Mouse (Mus musculus): ENCODE measurements at regions not wholly inside any gene's neighbourhood (a gene's known extent, or its start where the extent isn't known, plus 50 kb on each side); places are given as distances from the start of the nearest gene placed in this dataset.

GRCm38 (mm10) chr17:51477810-51478209 is 298.7 kb upstream of the Tbc1d5 start:
- TF ChIP-seq POLR2A (IDR thresholded peaks at IDR 0.05; ENCODE audit: low read depth, low read length), result no peak
- no peak for TF ChIP-seq CTCF (IDR thresholded peaks at IDR 0.05; ENCODE audit: extremely low read depth, insufficient read depth, insufficient read length, insufficient replicate concordance)
- Histone ChIP-seq H3K36me3 (ENCODE audit: control insufficient read depth, insufficient read depth, low read length) (no peaks in the 10 kb centered on the region), H3K4me1 (ENCODE audit: control insufficient read depth, insufficient read depth, insufficient read length) (no peaks in the 10 kb centered on the region), H3K4me3 (ENCODE audit: extremely low read depth, insufficient read depth, insufficient read length) (no peak overlapping the region), H3K27ac (ENCODE audit: insufficient read depth, low read length) (no peak overlapping the region), H3K27me3 (ENCODE audit: control insufficient read depth, insufficient read depth, low read length) (no peaks in the 10 kb centered on the region)
- no peak for DNase-seq (ENCODE audit: low read depth in 1 of 2, low spot score in 2 of 2)
- 91% methylated on average over 7 of the region's 7 CpGs for WGBS

- Histone ChIP-seq H3K4me3 (ENCODE audit: extremely low read depth, insufficient read depth, insufficient read length) (no peak overlapping the region), H3K27me3 (ENCODE audit: control insufficient read depth, insufficient read depth, low read length) (no peaks in the 10 kb centered on the region), H3K4me1 (ENCODE audit: control insufficient read depth, insufficient read depth, insufficient read length) (no peaks in the 10 kb centered on the region), H3K36me3 (ENCODE audit: control insufficient read depth, insufficient read depth, low read length) (no peaks in the 10 kb centered on the region), H3K27ac (ENCODE audit: insufficient read depth, low read length) (no peak overlapping the region)
- WGBS, result 83% methylated on average over 8 of the region's 8 CpGs
- DNase-seq (ENCODE audit: low read depth in 1 of 2, low spot score in 2 of 2), result no peak
- TF ChIP-seq CTCF (IDR thresholded peaks at IDR 0.05; ENCODE audit: extremely low read depth, insufficient read depth, insufficient read length, insufficient replicate concordance) (no peak), POLR2A (IDR thresholded peaks at IDR 0.05; ENCODE audit: low read depth, low read length) (no peak)
These were observed 298.3 kb upstream of the Tbc1d5 start for GRCm38 (mm10) chr17:51477404-51477803.

GRCm38 (mm10) chr17:51462137-51462880 is 283.2 kb upstream of the Tbc1d5 start:
- DNase-seq (ENCODE audit: low read depth in 1 of 2, low spot score in 2 of 2), result no peak

DNA sequence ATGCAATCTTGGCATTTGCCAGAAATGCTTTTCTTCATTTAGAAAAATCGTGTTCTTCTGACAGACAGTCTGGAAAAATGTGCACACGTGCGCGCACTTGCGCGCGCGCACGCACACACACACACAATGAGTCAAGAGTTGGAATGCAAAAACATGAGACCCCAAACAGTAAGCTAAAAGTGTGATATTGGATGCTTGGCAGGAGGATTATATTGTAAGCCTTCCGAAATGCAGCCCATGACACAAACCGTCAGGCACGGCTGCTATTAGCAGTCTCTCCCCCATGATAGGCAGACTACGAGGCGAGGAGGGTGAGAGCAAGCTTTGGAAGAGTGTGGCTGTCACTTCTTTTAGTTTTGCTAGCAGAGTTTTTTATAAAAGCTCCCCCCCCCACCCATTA is 282.1 kb upstream of the Tbc1d5 start:
- no peak for DNase-seq (ENCODE audit: low read depth in 1 of 2, low spot score in 2 of 2)
- no peak overlapping the region for H3K4me3 ChIP-seq (ENCODE audit: extremely low read depth, insufficient read depth, insufficient read length)
- no peak overlapping the region for H3K27ac ChIP-seq (ENCODE audit: insufficient read depth, low read length)
- no peaks in the 10 kb centered on the region for H3K36me3 ChIP-seq (ENCODE audit: control insufficient read depth, insufficient read depth, low read length)
- H3K27me3 ChIP-seq (ENCODE audit: control insufficient read depth, insufficient read depth, low read length), result no peaks in the 10 kb centered on the region
- H3K4me1 ChIP-seq (ENCODE audit: control insufficient read depth, insufficient read depth, insufficient read length), result no peaks in the 10 kb centered on the region
- no peak for TF ChIP-seq POLR2A (IDR thresholded peaks at IDR 0.05; ENCODE audit: low read depth, low read length)
- no peak for TF ChIP-seq CTCF (IDR thresholded peaks at IDR 0.05; ENCODE audit: extremely low read depth, insufficient read depth, insufficient read length, insufficient replicate concordance)
- WGBS, result 96% methylated on average over 14 of the region's 14 CpGs

More at GRCm38 (mm10) chr17:51462137-51462880, 283.2 kb upstream of the Tbc1d5 start:
- TF ChIP-seq CTCF (IDR thresholded peaks at IDR 0.05; ENCODE audit: extremely low read depth, insufficient read depth, insufficient read length, insufficient replicate concordance) (no peak), POLR2A (IDR thresholded peaks at IDR 0.05; ENCODE audit: low read depth, low read length) (no peak)
- H3K4me3 ChIP-seq (ENCODE audit: extremely low read depth, insufficient read depth, insufficient read length), result no peak overlapping the region
- no peaks in the 10 kb centered on the region for H3K4me1 ChIP-seq (ENCODE audit: control insufficient read depth, insufficient read depth, insufficient read length)
- H3K27ac ChIP-seq (ENCODE audit: insufficient read depth, low read length), result no peak overlapping the region
- H3K36me3 ChIP-seq (ENCODE audit: control insufficient read depth, insufficient read depth, low read length), result no peaks in the 10 kb centered on the region
- no peaks in the 10 kb centered on the region for H3K27me3 ChIP-seq (ENCODE audit: control insufficient read depth, insufficient read depth, low read length)
- whole genome bisulfite sequencing, result 91% methylated on average over 5 of the region's 5 CpGs

DNA sequence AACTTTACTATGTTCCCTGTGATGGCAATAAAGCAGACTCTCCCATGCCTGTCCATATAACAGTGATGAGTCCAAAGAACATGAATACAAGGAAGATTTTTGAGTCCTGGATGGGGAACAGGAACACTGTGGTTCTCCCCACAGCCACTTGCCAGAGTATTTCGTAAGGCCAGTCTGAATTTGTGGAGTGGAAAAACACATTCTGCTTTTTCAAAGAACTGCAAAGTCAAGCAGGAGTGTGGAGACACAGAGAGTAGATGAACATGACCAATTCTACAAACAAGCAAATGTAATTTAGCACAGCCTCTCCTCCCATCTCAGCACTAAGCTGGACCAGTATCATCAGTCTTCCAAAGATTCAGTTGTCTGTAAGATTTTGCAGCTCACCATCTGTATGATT is 280.0 kb upstream of the Tbc1d5 start:
- TF ChIP-seq POLR2A (IDR thresholded peaks at IDR 0.05; ENCODE audit: low read depth, low read length) (no peak), CTCF (IDR thresholded peaks at IDR 0.05; ENCODE audit: extremely low read depth, insufficient read depth, insufficient read length, insufficient replicate concordance) (no peak)
- no peak for DNase-seq (ENCODE audit: low read depth in 1 of 2, low spot score in 2 of 2)
- Histone ChIP-seq H3K4me1 (ENCODE audit: control insufficient read depth, insufficient read depth, insufficient read length) (no peaks in the 10 kb centered on the region), H3K4me3 (ENCODE audit: extremely low read depth, insufficient read depth, insufficient read length) (no peak overlapping the region), H3K27ac (ENCODE audit: insufficient read depth, low read length) (no peak overlapping the region), H3K27me3 (ENCODE audit: control insufficient read depth, insufficient read depth, low read length) (no peaks in the 10 kb centered on the region), H3K36me3 (ENCODE audit: control insufficient read depth, insufficient read depth, low read length) (no peaks in the 10 kb centered on the region)
- WGBS, result 88% methylated on average over 1 of the region's 1 CpGs

GRCm38 (mm10) chr17:51415746-51416145 is 236.6 kb upstream of the Tbc1d5 start:
- Histone ChIP-seq H3K4me3 (ENCODE audit: extremely low read depth, insufficient read depth, insufficient read length) (no peak overlapping the region), H3K27ac (ENCODE audit: insufficient read depth, low read length) (no peak overlapping the region), H3K4me1 (ENCODE audit: control insufficient read depth, insufficient read depth, insufficient read length) (no peaks in the 10 kb centered on the region), H3K36me3 (ENCODE audit: control insufficient read depth, insufficient read depth, low read length) (no peaks in the 10 kb centered on the region), H3K27me3 (ENCODE audit: control insufficient read depth, insufficient read depth, low read length) (no peaks in the 10 kb centered on the region)
- TF ChIP-seq CTCF (IDR thresholded peaks at IDR 0.05; ENCODE audit: extremely low read depth, insufficient read depth, insufficient read length, insufficient replicate concordance), result no peak
- no peak for TF ChIP-seq POLR2A (IDR thresholded peaks at IDR 0.05; ENCODE audit: low read depth, low read length)
- no peak for DNase-seq (ENCODE audit: low read depth in 1 of 2, low spot score in 2 of 2)
- 94% methylated on average over 6 of the region's 6 CpGs for WGBS

GRCm38 (mm10) chr17:51414304-51414703 is 235.2 kb upstream of the Tbc1d5 start:
- DNase-seq (ENCODE audit: low read depth in 1 of 2, low spot score in 2 of 2), result no peak
- Histone ChIP-seq H3K27me3 (ENCODE audit: control insufficient read depth, insufficient read depth, low read length) (no peaks in the 10 kb centered on the region), H3K4me3 (ENCODE audit: extremely low read depth, insufficient read depth, insufficient read length) (no peak overlapping the region), H3K4me1 (ENCODE audit: control insufficient read depth, insufficient read depth, insufficient read length) (no peaks in the 10 kb centered on the region), H3K27ac (ENCODE audit: insufficient read depth, low read length) (no peak overlapping the region), H3K36me3 (ENCODE audit: control insufficient read depth, insufficient read depth, low read length) (no peaks in the 10 kb centered on the region)
- WGBS, result 85% methylated on average over 4 of the region's 4 CpGs
- TF ChIP-seq POLR2A (IDR thresholded peaks at IDR 0.05; ENCODE audit: low read depth, low read length) (no peak), CTCF (IDR thresholded peaks at IDR 0.05; ENCODE audit: extremely low read depth, insufficient read depth, insufficient read length, insufficient replicate concordance) (no peak)

Measured in spleen, adult 2 months (tissue).